Mouse (Mus musculus) E14TG2a.4 (cell line): ENCODE data around the gene Glrx.
"Not testable (repeated sequence)": the region's sequence is repeated elsewhere in the genome, so short reads cannot be mapped to it uniquely, and the experiment has no call there.

Source experiments
- H3K27me3 ChIP-seq: 2 replicates; pipeline ENCODE4 v1.6.1; 2014; ENCODE audit warnings: low read length, control low read depth; ENCODE audit not compliant: insufficient read depth
- H3K36me3 ChIP-seq: 2 replicates; pipeline ENCODE4 v1.6.1; 2014; ENCODE audit warnings: low read length, control low read depth; ENCODE audit not compliant: insufficient read depth
- H3K4me1 ChIP-seq: replicated peaks from 2 replicates; pipeline ENCODE4 v1.6.1; 2014; ENCODE audit warnings: low read depth, low read length, control low read depth
- H3K4me3 ChIP-seq: replicated peaks from 2 replicates; pipeline ENCODE4 v1.5.1; 2014; ENCODE audit warnings: mild to moderate bottlenecking, low read length
- H3K9me3 ChIP-seq: 2 replicates; pipeline ENCODE4 v1.6.1; 2014; ENCODE audit warnings: low read length, control low read depth
- CTCF ChIP-seq: conservative IDR thresholded peaks from 2 replicates; pipeline ENCODE4 v1.5.1; 2014; ENCODE audit warnings: low read length
- NANOG ChIP-seq: IDR thresholded peaks from 2 replicates; pipeline ENCODE4 v1.6.1; 2014; ENCODE audit warnings: borderline replicate concordance, low read length, mixed read lengths
- POU5F1 ChIP-seq: IDR thresholded peaks from 2 replicates; pipeline ENCODE4 v1.6.1; 2014; ENCODE audit warnings: low read length, borderline replicate concordance

Gene Glrx

DNA sequence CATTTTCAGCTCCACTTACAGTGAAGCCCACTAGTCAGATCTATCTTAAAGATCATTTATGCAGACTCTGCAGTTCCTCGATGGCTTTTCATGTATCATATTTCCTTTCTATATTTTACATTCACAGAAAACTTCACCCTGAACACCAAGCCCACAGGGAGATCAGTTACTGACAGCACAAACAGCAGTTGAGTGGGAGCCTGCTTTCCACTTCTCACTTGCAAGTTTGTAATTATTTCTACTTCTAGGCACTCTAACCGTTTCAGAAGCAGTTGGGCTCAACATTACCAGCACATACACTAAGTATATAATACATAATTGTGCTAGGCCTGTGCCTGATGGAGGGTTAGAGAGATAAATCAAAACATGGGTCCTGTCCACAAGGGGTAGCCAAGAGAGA is 28.2 kb downstream of the Glrx start:
- Histone ChIP-seq H3K36me3 (no peaks in the 10 kb centered on the region), H3K4me1 (peaks cover 5% of the 10 kb centered on the region), H3K4me3 (no peak overlapping the region), H3K9me3 (no peaks in the 10 kb centered on the region), H3K27me3 (no peaks in the 10 kb centered on the region)
- TF ChIP-seq POU5F1 (no peak), CTCF (no peak), NANOG (no peak)

DNA sequence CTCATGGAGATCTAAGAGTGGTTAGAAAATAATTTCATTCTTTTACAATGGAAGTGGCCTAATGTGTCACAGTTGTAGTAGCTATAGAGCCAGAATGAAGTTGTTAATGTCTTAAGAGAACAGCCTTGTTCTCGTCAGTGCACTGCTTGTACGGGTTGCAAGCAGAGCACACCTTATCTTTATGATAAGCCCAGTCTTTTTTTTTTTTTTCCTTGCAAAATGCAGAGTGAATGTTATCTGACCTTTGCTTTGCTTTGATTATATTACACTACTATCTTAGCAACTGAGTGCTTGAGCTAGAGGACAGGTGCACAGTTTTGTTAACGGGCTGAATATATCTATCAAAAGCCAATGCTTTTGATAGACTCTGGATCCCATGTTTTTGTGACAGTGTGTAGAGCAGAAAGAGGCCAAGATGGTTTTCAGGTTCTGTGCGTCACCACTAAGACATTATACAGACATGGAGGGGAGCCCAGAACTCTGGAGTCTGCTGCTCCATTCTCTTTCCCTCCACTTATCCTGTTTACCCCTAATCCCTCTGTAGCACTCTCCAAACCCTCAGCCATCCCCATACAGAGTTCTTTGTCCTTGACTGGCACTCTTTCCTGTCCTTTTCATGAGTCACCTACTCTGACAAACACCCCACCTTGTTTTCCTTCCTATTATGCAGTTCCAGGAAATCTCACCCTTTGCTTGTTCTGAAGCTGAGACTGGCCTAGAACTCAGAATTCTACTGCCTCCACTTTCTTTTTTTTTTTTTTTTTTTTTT is 35.1 kb downstream of the Glrx start:
- Histone ChIP-seq H3K4me3 (no peak overlapping the region), H3K9me3 (0 out of 2 replicates have a peak, but pooled peaks cover 4% of the 10 kb centered on the region), H3K4me1 (peaks cover 45% of the 10 kb centered on the region), H3K27me3 (no peaks in the 10 kb centered on the region), H3K36me3 (no peaks in the 10 kb centered on the region)
- no peak for TF ChIP-seq NANOG
- TF ChIP-seq CTCF, result no peak
- no peak for TF ChIP-seq POU5F1

DNA sequence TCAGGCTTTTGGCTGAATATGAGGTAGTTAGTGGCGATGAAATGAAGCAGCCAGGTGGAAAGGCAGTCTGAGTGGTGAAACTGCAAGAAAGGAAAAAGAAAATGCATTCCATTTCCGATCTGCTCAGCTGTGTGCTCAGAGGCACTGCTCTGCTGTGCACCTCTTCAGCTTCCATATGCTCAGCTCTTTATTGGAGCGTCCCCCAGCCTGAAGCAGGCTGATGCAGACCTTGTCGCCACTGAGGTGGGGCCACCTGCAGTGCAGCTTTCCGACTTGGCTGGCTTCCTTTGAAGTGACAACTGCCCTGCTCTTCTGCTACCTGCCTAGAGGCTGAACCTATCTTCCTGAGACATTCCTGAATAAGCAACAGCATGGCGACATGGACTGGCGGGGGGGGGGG is 36.5 kb downstream of the Glrx start:
- peaks cover 12% of the 10 kb centered on the region; the same call in 1 of the 2 replicates for H3K9me3 ChIP-seq
- not testable (repeated sequence) for H3K27me3 ChIP-seq, H3K4me3 ChIP-seq

DNA sequence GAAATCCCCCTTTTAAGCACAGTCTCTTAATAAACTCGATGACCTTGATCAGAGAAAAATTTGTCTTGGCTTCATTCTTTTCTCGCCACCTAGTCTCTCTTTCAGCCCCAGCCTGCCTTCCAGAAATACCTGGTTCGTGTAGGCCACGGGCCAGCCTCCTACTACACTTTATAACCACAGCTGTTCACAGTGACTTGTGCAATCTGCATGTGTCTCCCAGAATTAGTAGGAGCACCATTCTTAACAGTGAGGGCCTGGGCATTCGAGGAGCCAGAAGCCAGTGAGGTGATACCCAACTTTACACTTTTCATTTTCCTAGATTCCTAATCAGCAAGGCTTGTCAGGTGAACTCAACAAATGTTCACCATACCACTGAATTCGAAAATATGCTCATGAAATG is 36.9 kb downstream of the Glrx start:
- Histone ChIP-seq H3K27me3 (no peaks in the 10 kb centered on the region), H3K9me3 (peaks cover 12% of the 10 kb centered on the region; the same call in 1 of the 2 replicates), H3K4me1 (peaks cover 45% of the 10 kb centered on the region), H3K4me3 (no peak overlapping the region), H3K36me3 (no peaks in the 10 kb centered on the region)
- TF ChIP-seq POU5F1 (no peak), NANOG (no peak), CTCF (no peak)

More for the DNA sequence above, 36.5 kb downstream of the Glrx start:
- H3K36me3 ChIP-seq, result not testable (repeated sequence)
- H3K4me1 ChIP-seq, result peaks cover 45% of the 10 kb centered on the region

DNA sequence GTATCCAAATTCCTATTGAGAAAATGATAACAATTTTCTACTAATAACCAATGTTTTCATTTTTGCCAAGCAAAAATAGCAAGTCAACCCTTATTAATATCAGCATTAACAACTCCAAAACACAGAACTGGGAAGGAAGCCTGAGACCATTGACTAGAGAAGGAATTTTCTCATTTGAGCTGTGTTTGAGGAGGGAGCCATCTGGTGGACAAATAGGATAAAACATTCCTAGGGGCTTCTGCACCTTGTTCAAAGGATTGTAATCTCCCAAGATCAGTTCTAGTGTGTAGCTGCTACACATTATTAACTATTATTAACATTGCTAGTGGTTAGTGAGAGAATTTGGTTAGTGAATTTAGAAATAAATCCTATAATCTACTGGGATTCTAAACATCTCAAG is 38.2 kb downstream of the Glrx start:
- Histone ChIP-seq H3K36me3 (no peaks in the 10 kb centered on the region), H3K9me3 (peaks cover 12% of the 10 kb centered on the region; the same call in 1 of the 2 replicates), H3K4me1 (peaks cover 40% of the 10 kb centered on the region), H3K27me3 (no peaks in the 10 kb centered on the region), H3K4me3 (no peak overlapping the region)
- TF ChIP-seq CTCF (peak; percentile 47), POU5F1 (no peak), NANOG (no peak)

DNA sequence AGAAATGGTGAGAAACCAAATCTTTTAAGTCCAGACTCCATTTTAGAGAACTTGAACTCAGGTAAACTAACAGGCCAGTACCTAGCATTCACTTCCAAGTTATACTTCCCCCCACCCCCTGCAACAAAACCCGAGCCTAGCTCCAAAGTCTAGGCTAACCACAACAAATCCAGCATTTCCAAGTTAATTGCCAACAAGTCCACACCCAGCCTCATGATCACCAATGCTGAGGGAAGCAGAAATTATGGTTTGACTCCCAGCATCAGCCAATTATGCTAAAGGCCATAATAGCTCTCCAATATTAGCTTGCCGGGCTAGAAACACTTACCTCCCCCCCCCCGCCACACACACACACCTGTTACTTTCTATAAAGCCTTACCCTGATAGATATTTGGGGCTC is 40.1 kb downstream of the Glrx start:
- H3K27me3 ChIP-seq, result no peaks in the 10 kb centered on the region
- peaks cover 16% of the 10 kb centered on the region for H3K9me3 ChIP-seq
- peaks cover 21% of the 10 kb centered on the region for H3K4me1 ChIP-seq
- H3K4me3 ChIP-seq, result no peak overlapping the region
- TF ChIP-seq NANOG (no peak), CTCF (no peak), POU5F1 (no peak)
- no peaks in the 10 kb centered on the region; the same call in 1 of the 2 replicates for H3K36me3 ChIP-seq

DNA sequence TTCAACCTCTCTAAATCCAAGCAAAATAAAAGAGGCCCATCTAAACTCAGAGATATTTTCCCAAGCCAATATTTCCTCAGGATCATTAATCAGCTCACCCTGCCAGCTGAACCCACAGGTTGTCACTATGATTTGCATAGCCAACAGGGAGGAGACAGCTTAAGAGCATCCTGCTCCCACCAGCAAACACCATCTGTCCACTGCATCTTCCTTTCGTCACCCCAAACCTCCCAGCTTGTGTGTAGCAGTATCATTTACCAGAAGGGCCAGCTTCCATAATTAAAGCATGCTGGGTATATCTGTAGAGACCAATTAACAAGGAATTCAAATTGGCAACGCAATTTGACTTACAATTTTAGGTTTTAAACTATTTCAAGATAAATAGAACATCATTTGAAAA is 40.8 kb downstream of the Glrx start:
- Histone ChIP-seq H3K27me3 (no peaks in the 10 kb centered on the region), H3K9me3 (peaks cover 17% of the 10 kb centered on the region), H3K36me3 (no peaks in the 10 kb centered on the region; the same call in 1 of the 2 replicates), H3K4me1 (peaks cover 18% of the 10 kb centered on the region), H3K4me3 (no peak overlapping the region)
- TF ChIP-seq CTCF, result no peak

DNA sequence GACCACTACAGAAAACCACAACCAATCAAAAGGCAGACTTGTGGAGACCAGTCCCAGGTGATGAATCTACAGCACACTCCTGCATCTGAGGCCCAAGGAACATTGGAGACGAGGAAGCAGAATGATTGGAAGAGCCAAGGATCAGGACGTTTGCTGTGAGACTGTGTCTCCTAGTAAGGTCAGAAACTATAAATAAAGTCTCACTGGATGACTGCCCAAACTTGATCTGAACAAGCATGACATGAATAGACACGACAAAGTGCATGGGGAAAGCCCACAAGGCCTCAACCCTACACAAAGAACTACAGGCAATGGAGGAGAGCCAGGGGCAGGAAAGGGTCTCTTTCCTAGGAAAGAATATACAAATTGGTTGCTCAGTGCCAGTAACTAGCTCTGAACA is 44.1 kb downstream of the Glrx start:
- no peaks in the 10 kb centered on the region for H3K27me3 ChIP-seq
- H3K9me3 ChIP-seq, result peaks cover 17% of the 10 kb centered on the region
- no peak overlapping the region for H3K4me3 ChIP-seq
- no peak for TF ChIP-seq NANOG
- no peak for TF ChIP-seq CTCF
- TF ChIP-seq POU5F1, result no peak
- no peaks in the 10 kb centered on the region; the same call in 1 of the 2 replicates for H3K36me3 ChIP-seq
- H3K4me1 ChIP-seq, result no peaks in the 10 kb centered on the region

DNA sequence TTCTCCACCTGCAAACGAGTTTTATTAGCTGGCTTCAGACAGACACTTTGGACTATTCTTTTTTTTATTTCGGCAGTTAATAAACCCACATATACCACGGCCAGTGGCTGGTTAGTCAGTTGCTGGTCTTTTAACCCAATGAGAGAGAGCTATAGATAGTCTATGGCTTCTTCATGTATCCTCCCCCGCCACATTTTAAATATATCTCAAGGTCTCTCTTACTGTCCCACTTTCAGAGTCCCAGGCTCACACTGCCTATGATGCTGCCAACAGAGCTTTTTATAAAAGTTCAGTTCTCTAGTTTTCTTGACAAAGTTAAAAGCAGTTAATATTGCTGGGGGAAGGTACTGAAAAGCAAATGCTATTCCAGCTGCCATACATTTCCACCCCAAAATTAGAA is 52.2 kb downstream of the Glrx start:
- H3K4me1 ChIP-seq, result no peaks in the 10 kb centered on the region
- H3K4me3 ChIP-seq, result no peak overlapping the region
- H3K36me3 ChIP-seq, result no peaks in the 10 kb centered on the region
- H3K27me3 ChIP-seq, result no peaks in the 10 kb centered on the region
- no peaks in the 10 kb centered on the region for H3K9me3 ChIP-seq
- TF ChIP-seq POU5F1 (no peak), NANOG (no peak), CTCF (no peak)
